8 mouse cellular contexts compared by ENCODE assay signal in the genomic region with DNA sequence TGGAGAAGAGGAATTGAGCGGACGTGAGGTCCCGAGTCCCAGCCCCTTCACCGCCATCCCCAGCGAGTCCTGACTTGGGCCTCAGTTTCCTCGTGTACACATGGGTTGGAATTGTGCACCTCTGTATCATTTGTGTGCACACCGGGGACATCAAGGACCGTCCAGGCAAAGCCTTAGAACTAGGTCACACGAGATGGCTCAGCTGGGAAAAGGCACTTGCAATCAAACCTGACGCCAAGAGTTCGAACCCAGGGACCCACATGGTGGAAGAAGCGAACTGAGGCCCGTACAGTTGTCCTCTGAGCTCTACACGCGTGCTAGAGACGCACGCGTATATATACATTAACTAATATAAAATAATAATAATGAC. TPM values are rescaled to one million over a fixed set of nuclear protein-coding genes. Genes with fewer than 3 reads are reported as not detected.
DNase-seq lines count a peak whose midpoint lies in the region; ATAC-seq and TF ChIP-seq lines count a peak whose summit lies in the region.

No protein-coding gene starts in this region.

- no peak overlapping the region for H3K27ac ChIP-seq in cerebellum, adult 2 months (ENCODE audit: insufficient read depth, low read length)
- peak overlapping the region; percentile 10 for H3K27ac ChIP-seq in testis, adult 2 months (ENCODE audit: control insufficient read depth, insufficient read depth, low read depth, low read length)
- H3K27ac ChIP-seq in limb, embryonic 15.5 days: 0 out of 2 replicates have a peak overlapping the region, but pooled peaks have one; percentile 78
- 0 out of 2 replicates have a peak overlapping the region, but pooled peaks have one; percentile 36 for H3K27ac ChIP-seq in stomach, embryonic 16.5 days (ENCODE audit: low read length)

- WGBS in cerebellum, adult 2 months: 3% methylated on average over 18 of the region's 18 CpGs
- 2% methylated on average over 18 of the region's 18 CpGs for WGBS in limb, embryonic 15.5 days
- 4% methylated on average over 18 of the region's 18 CpGs for WGBS in stomach, embryonic 16.5 days

- no peak for TF ChIP-seq CTCF in cerebellum, adult 2 months (IDR thresholded peaks at IDR 0.05; ENCODE audit: borderline replicate concordance, insufficient read depth, low read depth, low read length)
- no peak for TF ChIP-seq CTCF in testis, adult 2 months (IDR thresholded peaks at IDR 0.05; ENCODE audit: control insufficient read depth, insufficient read depth, insufficient replicate concordance, low read depth, low read length)

- H3K36me3 ChIP-seq in testis, adult 2 months (ENCODE audit: control insufficient read depth, insufficient read depth, low read length): no peaks in the 10 kb centered on the region
- H3K36me3 ChIP-seq in limb, embryonic 15.5 days: no peaks in the 10 kb centered on the region
- H3K36me3 ChIP-seq in stomach, embryonic 16.5 days (ENCODE audit: control insufficient read depth, insufficient read depth, low read length): no peaks in the 10 kb centered on the region

- H3K4me1 ChIP-seq in cerebellum, adult 2 months (ENCODE audit: control insufficient read depth, insufficient read depth, low read length): peaks cover 7% of the 10 kb centered on the region; the same call in 1 of the 2 replicates
- peaks cover 15% of the 10 kb centered on the region for H3K4me1 ChIP-seq in testis, adult 2 months (ENCODE audit: control insufficient read depth, insufficient read depth, low read length)
- H3K4me1 ChIP-seq in limb, embryonic 15.5 days: peaks cover 26% of the 10 kb centered on the region
- 0 out of 2 replicates have a peak, but pooled peaks cover 11% of the 10 kb centered on the region for H3K4me1 ChIP-seq in stomach, embryonic 16.5 days (ENCODE audit: control insufficient read depth, insufficient read depth, low read length)

- no peaks in the 10 kb centered on the region for H3K27me3 ChIP-seq in cerebellum, adult 2 months (ENCODE audit: control insufficient read depth, insufficient read depth, low read length)
- H3K27me3 ChIP-seq in testis, adult 2 months (ENCODE audit: control insufficient read depth, insufficient read depth, low read length): no peaks in the 10 kb centered on the region
- H3K27me3 ChIP-seq in limb, embryonic 15.5 days: no peaks in the 10 kb centered on the region
- H3K27me3 ChIP-seq in stomach, embryonic 16.5 days (ENCODE audit: control insufficient read depth, insufficient read depth, low read length): no peaks in the 10 kb centered on the region

- peak overlapping the region; percentile 56; the same call in 1 of the 2 replicates for H3K9ac ChIP-seq in limb, embryonic 15.5 days
- H3K9ac ChIP-seq in stomach, embryonic 16.5 days (ENCODE audit: low read length): peak overlapping the region; percentile 90

- TF ChIP-seq POLR2A in cerebellum, adult 2 months (IDR thresholded peaks at IDR 0.05; ENCODE audit: borderline replicate concordance, insufficient read depth, low read length): no peak
- TF ChIP-seq POLR2A in testis, adult 2 months (IDR thresholded peaks at IDR 0.05; ENCODE audit: control insufficient read depth, low read depth, low read length): no peak

- no peak for DNase-seq in cerebellum, adult 2 months
- DNase-seq in cerebellum, postnatal 25 days: no peak
- no peak for DNase-seq in testis, postnatal 10 days (ENCODE audit: low spot score)
- no peak for DNase-seq in urinary bladder, postnatal 36 days (ENCODE audit: low spot score in 2 of 2)
- no peak for DNase-seq in adipocyte (ENCODE audit: low spot score)

- no peaks in the 10 kb centered on the region for H3K9me3 ChIP-seq in limb, embryonic 15.5 days
- no peaks in the 10 kb centered on the region for H3K9me3 ChIP-seq in stomach, embryonic 16.5 days (replicated peaks; ENCODE audit: control insufficient read depth, low read length)

- ATAC-seq in limb, embryonic 15.5 days (ENCODE audit: insufficient number of reproducible peaks, low FRiP score, low TSS enrichment, low read depth): no peak
- ATAC-seq in stomach, embryonic 16.5 days (ENCODE audit: insufficient read depth, low FRiP score): no peak

- H3K4me2 ChIP-seq in limb, embryonic 15.5 days: peak overlapping the region; percentile 89
- peak overlapping the region; percentile 96 for H3K4me2 ChIP-seq in stomach, embryonic 16.5 days (ENCODE audit: low read depth, low read length)

- peak overlapping the region; percentile 94 for H3K4me3 ChIP-seq in cerebellum, adult 2 months (replicated peaks; ENCODE audit: insufficient read depth, low read depth, low read length)
- H3K4me3 ChIP-seq in testis, adult 2 months (ENCODE audit: control insufficient read depth, low read depth, low read length): peak overlapping the region; percentile 97
- peak overlapping the region; percentile 58 for H3K4me3 ChIP-seq in limb, embryonic 15.5 days
- H3K4me3 ChIP-seq in stomach, embryonic 16.5 days (replicated peaks; ENCODE audit: low read length): peak overlapping the region; percentile 86

RNA-seq across cellular contexts. Expression of a gene that starts 0.6 kb away (rescaled TPM):
- polyA plus RNA-seq in cerebellum, adult 2 months (2012; rRNA removed): 8.6 and 9.2 TPM in 2 replicates
- polyA plus RNA-seq in testis, adult 2 months (2012; rRNA removed): 3.0 and 3.7 TPM in 2 replicates
- polyA plus RNA-seq in limb, embryonic 15.5 days (2015; fragmentation: Nextera tagmentation; extraction: Ambion mirVana): 1.8 and 2.0 TPM in 2 replicates
- 1.4 and 1.5 TPM in 2 replicates for polyA plus RNA-seq in stomach, embryonic 16.5 days (2015; fragmentation: Nextera tagmentation; extraction: Ambion mirVana)

RNA-seq across cellular contexts. Expression of a gene that starts 0.6 kb away (rescaled TPM):
- polyA plus RNA-seq in cerebellum, adult 2 months (2012; rRNA removed): 23.0 and 26.2 TPM in 2 replicates
- 61.1 and 62.1 TPM in 2 replicates for polyA plus RNA-seq in testis, adult 2 months (2012; rRNA removed)
- polyA plus RNA-seq in limb, embryonic 15.5 days (2015; fragmentation: Nextera tagmentation; extraction: Ambion mirVana): 94.7 and 97.9 TPM in 2 replicates
- 101 and 102 TPM in 2 replicates for polyA plus RNA-seq in stomach, embryonic 16.5 days (2015; fragmentation: Nextera tagmentation; extraction: Ambion mirVana)

RNA-seq across cellular contexts. Expression of a gene that starts 10.0 kb away (rescaled TPM):
- 1.3 and 1.8 TPM in 2 replicates for polyA plus RNA-seq in cerebellum, adult 2 months (2012; rRNA removed)
- 5.6 and 6.9 TPM in 2 replicates for polyA plus RNA-seq in testis, adult 2 months (2012; rRNA removed)
- polyA plus RNA-seq in limb, embryonic 15.5 days (2015; fragmentation: Nextera tagmentation; extraction: Ambion mirVana): 1.7 and 2.5 TPM in 2 replicates
- 1.8 and 3.3 TPM in 2 replicates for polyA plus RNA-seq in stomach, embryonic 16.5 days (2015; fragmentation: Nextera tagmentation; extraction: Ambion mirVana)

RNA-seq across cellular contexts. Expression of a gene that starts 44.5 kb away (rescaled TPM):
- 0.21 and 0.57 TPM in 2 replicates for polyA plus RNA-seq in cerebellum, adult 2 months (2012; rRNA removed)
- polyA plus RNA-seq in testis, adult 2 months (2012; rRNA removed): 26.1 and 27.2 TPM in 2 replicates
- polyA plus RNA-seq in limb, embryonic 15.5 days (2015; fragmentation: Nextera tagmentation; extraction: Ambion mirVana): 1.4 and 1.6 TPM in 2 replicates
- polyA plus RNA-seq in stomach, embryonic 16.5 days (2015; fragmentation: Nextera tagmentation; extraction: Ambion mirVana): 0.71 and 0.85 TPM in 2 replicates

RNA-seq across cellular contexts. Expression of a gene that starts 49.0 kb away (rescaled TPM):
- 50.3 and 52.8 TPM in 2 replicates for polyA plus RNA-seq in cerebellum, adult 2 months (2012; rRNA removed)
- 13.2 and 14.1 TPM in 2 replicates for polyA plus RNA-seq in testis, adult 2 months (2012; rRNA removed)
- 8.2 and 9.3 TPM in 2 replicates for polyA plus RNA-seq in limb, embryonic 15.5 days (2015; fragmentation: Nextera tagmentation; extraction: Ambion mirVana)
- polyA plus RNA-seq in stomach, embryonic 16.5 days (2015; fragmentation: Nextera tagmentation; extraction: Ambion mirVana): 4.3 and 5.9 TPM in 2 replicates
